Comparison of ENCODE assay signal across 8 mouse cellular contexts in the genomic region with DNA sequence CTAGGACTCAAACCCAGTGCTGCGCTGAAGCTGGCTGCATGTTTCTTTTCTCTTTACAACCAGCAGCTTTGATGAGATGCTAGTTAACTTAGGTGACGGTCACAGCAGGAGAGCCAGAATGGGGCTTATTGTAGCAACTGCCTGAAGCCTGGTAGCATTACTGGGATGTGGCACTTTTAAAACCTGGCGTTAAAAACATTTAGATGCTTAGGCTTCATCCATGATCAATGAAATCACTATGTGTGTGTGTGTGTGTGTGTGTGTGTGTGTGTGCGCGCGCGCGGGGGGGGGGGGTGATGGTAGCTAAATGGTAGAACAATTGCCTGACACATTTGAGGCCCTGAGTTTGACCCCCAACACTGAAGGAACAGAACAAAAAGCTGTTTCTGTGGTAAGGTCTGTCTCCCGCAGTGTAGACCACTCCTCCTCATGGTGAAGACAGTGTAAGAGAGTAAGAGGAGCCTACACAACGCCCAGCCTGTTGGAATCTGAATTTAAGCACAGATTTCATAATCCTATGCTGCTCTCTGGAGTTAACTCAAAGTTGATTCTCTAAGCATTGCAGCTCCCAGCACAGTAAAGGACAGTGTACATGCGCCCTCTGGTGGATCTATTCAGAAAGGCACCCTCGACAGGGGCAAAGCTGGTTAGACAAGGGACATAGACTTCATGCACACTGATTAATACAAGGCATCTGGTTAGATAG. TPM values are rescaled to one million over a fixed set of nuclear protein-coding genes. Genes with fewer than 3 reads are reported as not detected.
DNase-seq lines count a peak whose midpoint lies in the region; ATAC-seq lines count a peak whose summit lies in the region.

No protein-coding gene starts in this region.

- H3K9ac ChIP-seq in hindbrain, embryonic 15.5 days, result no peak overlapping the region

- no peak overlapping the region for H3K4me3 ChIP-seq in hindbrain, embryonic 15.5 days

- peak; percentile 52 for DNase-seq in T-cell, adult 2 months (ENCODE audit: low spot score)
- DNase-seq in cerebellum, postnatal 36 days, result peak; percentile 79 to 85
- DNase-seq in frontal cortex, postnatal 36 days (ENCODE audit: low spot score in 2 of 2), result peak; percentile 93 to 95
- peak; percentile 90 to 92 for DNase-seq in layer of hippocampus, postnatal 36 days
- DNase-seq in lung, postnatal 25 days (ENCODE audit: low spot score), result peak; percentile 91
- peak; percentile 79 for DNase-seq in retina, postnatal 7 days (ENCODE audit: low read depth, low spot score)
- DNase-seq in urinary bladder, adult 18-20 months (ENCODE audit: low spot score in 2 of 2), result peak; percentile 85 to 89

- no peak overlapping the region for H3K4me2 ChIP-seq in hindbrain, embryonic 15.5 days

- H3K36me3 ChIP-seq in hindbrain, embryonic 15.5 days, result no peaks in the 10 kb centered on the region

- H3K9me3 ChIP-seq in hindbrain, embryonic 15.5 days, result no peaks in the 10 kb centered on the region

- peak; percentile 96 for ATAC-seq in hindbrain, embryonic 15.5 days (ENCODE audit: low FRiP score, low read depth)

- H3K4me1 ChIP-seq in hindbrain, embryonic 15.5 days (replicated peaks), result no peaks in the 10 kb centered on the region

- 51% methylated on average over 12 of the region's 12 CpGs for WGBS in hindbrain, embryonic 15.5 days

- H3K27ac ChIP-seq in hindbrain, embryonic 15.5 days (replicated peaks), result no peak overlapping the region

- no peaks in the 10 kb centered on the region for H3K27me3 ChIP-seq in hindbrain, embryonic 15.5 days

RNA-seq across cellular contexts. Expression of a gene that starts 41.8 kb away (rescaled TPM):
- polyA plus RNA-seq in hindbrain, embryonic 15.5 days (2015; fragmentation: Nextera tagmentation; extraction: Ambion mirVana), result 0.41 and 0.43 TPM in 2 replicates
- not detected for total RNA-seq in layer of hippocampus, postnatal 36 days (2021)

RNA-seq across cellular contexts. Expression of a gene that starts 53.5 kb away (rescaled TPM):
- polyA plus RNA-seq in hindbrain, embryonic 15.5 days (2015; fragmentation: Nextera tagmentation; extraction: Ambion mirVana), result 1.8 TPM in 2 replicates
- total RNA-seq in layer of hippocampus, postnatal 36 days (2021), result under 1 TPM; 0.15 to 0.18 TPM

RNA-seq across cellular contexts. Expression of a gene that starts 53.9 kb away (rescaled TPM):
- 8.1 and 8.4 TPM in 2 replicates for polyA plus RNA-seq in hindbrain, embryonic 15.5 days (2015; fragmentation: Nextera tagmentation; extraction: Ambion mirVana)
- 10 to 100 TPM; 14.3 to 16.1 TPM for total RNA-seq in layer of hippocampus, postnatal 36 days (2021)
